Mouse (Mus musculus) CD4-positive, CD25-positive, alpha-beta regulatory T cell, adult 4 months (primary cell): Measurements from ENCODE around the gene Skap2. TPM values are rescaled to one million over a fixed set of nuclear protein-coding genes. Genes with fewer than 3 reads are reported as not detected.

Experiments used
- ATAC-seq: one replicate; pipeline ENCODE4 v1.8.0; 2017
- polyA plus RNA-seq, 2 experiments: library from polyadenylated mRNA; unstranded; fragments of 100-300 nt; shearing (Covaris generic); gene quantifications; one replicate each; pipeline ENCODE4 v1.2.1; 2017

Gene Skap2
- polyA plus RNA-seq, 2 experiments from 2014 or later: 18.8 to 22.7 TPM

GRCm38 (mm10) chr6:51838177-51838576 is 174.2 kb downstream of the Skap2 start:
- ATAC-seq: no peak

- no peak for ATAC-seq
Observed at GRCm38 (mm10) chr6:51833362-51833761, 179.0 kb downstream of the Skap2 start.

- no peak for ATAC-seq
Observed at GRCm38 (mm10) chr6:51825621-51826021, 186.7 kb downstream of the Skap2 start.

DNA sequence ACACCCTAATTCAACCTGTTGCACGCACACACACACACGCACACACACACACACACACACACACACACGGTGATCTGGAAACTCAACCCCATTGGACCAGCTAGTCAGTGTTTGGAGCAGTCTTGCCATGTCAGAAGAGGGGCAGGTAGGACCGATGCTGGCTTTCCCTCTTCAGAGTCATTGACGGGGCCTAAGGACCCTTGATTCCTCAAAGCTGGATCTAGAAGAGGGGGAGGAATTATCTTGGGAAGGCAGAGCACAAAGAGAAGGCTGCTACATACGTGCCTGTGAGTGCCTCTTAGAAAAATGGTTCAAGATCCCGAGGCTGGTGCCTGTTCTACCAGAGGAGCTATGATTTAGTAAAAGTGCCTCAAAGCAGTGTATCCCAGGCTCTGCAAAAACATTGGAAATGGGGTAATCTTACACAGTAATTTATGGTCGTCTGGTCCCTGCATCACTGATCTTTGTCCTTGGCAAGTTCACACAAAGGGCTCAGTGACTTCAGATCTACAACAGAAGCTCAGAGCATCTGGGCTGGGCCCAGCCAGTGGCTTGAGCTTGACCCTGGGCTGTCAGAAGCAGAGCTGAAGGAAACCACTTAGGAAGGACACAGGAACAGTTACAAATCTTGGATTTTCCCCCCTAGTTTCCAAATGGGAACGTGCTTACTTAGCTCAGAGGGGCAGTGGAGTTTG is 188.1 kb downstream of the Skap2 start:
- no peak for ATAC-seq

- no peak for ATAC-seq
Observed at GRCm38 (mm10) chr6:51822049-51822448, 190.3 kb downstream of the Skap2 start.

DNA sequence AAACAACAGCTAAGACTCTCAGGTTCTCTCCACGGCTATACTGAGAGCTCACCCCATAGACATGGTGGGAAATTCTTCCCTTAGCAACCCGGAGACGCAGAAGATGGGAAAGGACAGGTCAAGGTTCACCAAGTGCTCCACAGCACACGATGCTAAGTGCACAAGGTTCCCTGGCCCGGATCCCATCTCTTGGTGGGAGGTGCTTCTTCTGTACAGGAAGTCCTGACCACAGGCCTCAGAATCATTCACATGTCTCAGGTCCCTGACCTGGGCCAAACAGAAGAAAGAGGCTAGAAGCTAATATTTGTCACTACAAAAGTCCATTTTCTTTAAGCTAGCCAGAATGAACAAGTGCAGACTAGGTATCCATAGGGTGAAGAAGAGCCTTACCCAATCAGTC is 191.5 kb downstream of the Skap2 start:
- ATAC-seq: no peak

GRCm38 (mm10) chr6:51816892-51817621 is 195.3 kb downstream of the Skap2 start:
- no peak for ATAC-seq

- no peak for ATAC-seq
Observed at GRCm38 (mm10) chr6:51810906-51811305, 201.4 kb downstream of the Skap2 start.

DNA sequence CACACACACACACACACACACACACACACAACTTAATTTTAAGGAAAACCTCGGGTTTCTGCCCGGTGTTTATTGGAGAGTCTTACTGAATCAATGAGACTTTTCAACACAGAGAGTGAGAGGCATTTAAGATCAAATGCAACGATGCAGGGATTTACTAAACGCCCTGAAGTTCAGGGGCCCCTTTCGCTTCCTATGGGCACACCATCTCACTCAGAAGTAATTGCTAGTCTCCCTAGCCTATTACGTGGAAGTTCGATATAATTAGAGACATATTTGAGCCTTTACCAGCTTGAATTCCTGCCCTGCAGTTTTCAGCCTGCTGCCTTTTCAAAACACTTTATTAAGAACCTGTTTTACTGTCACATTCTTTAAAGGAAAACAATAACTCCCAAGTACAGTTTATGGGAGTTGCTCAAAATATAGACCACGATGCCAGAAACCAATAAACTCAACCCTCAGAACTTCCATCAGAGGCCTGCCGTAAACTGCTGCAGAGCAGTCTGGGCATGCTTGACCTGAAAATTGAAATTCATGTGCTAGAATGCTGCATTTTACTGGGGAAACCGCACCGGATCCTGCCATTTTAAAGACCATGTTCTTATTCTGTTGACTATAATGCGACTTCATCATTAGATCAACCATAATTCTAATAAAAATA is 203.1 kb downstream of the Skap2 start:
- ATAC-seq: no peak

DNA sequence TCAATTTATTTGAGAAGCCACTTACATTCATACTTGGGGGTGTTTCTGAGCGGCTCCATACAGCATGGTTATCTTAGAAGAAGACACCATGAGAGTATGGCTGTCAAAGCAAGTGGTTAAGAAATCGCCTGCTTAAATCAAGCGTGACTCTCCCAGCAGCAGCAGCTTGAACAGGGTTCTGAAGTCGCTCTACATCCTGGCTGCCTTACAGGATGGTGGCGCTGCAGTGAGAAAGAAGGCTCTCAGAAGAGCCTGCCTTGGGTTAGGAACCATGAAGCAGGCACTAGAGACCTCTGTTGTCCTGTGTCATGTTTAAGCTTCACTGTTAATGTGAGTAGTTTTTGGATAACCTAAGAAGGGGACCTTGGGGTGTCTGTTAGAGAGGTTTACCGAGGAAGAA is 204.3 kb downstream of the Skap2 start:
- ATAC-seq: no peak

Other genes with a start within 250 kb of the Skap2 start
- not detected for gene Hoxa1, start 145.8 kb upstream of the Skap2 start, polyA plus RNA-seq
- not detected for gene Hoxa2, start 152.3 kb upstream of the Skap2 start, polyA plus RNA-seq
- not detected for gene 5730596B20Rik, start 164.9 kb upstream of the Skap2 start, polyA plus RNA-seq
- not detected for gene Hoxa4, start 179.2 kb upstream of the Skap2 start, polyA plus RNA-seq
- gene Hoxa5, start 192.0 kb upstream of the Skap2 start, polyA plus RNA-seq: not detected
- not detected for gene Hoxa6, start 196.2 kb upstream of the Skap2 start, polyA plus RNA-seq
- gene Hoxa3, start 200.8 kb upstream of the Skap2 start, polyA plus RNA-seq: under 1 TPM in 1 of 2 experiments, not detected in 1; 0.15 TPM
- gene Gm28308, start 200.8 kb upstream of the Skap2 start, polyA plus RNA-seq: not detected
- not detected for gene Hoxa7, start 209.3 kb upstream of the Skap2 start, polyA plus RNA-seq
- under 1 TPM in 1 of 2 experiments, not detected in 1; 0.17 TPM for gene Hoxa9, start 218.5 kb upstream of the Skap2 start, polyA plus RNA-seq
- not detected for gene Hoxa10, start 228.3 kb upstream of the Skap2 start, polyA plus RNA-seq
- not detected for gene Hoxa11, start 233.3 kb upstream of the Skap2 start, polyA plus RNA-seq
- gene Hoxa13, start 248.3 kb upstream of the Skap2 start, polyA plus RNA-seq: not detected